Mouse (Mus musculus): ENCODE results near the gene Zfp2. TPM values are rescaled to one million over a fixed set of nuclear protein-coding genes. Genes with fewer than 3 reads are reported as not detected.

The Zfp2 gene
- total RNA-seq, 2 experiments from 2014 or later, result 0.80 TPM; not detected in 1

- ATAC-seq (ENCODE audit: poor library complexity, severe bottlenecking), result no peak
Measured at GRCm38 (mm10) chr11:50883756-50884155, 32.2 kb downstream of the Zfp2 start.

DNA sequence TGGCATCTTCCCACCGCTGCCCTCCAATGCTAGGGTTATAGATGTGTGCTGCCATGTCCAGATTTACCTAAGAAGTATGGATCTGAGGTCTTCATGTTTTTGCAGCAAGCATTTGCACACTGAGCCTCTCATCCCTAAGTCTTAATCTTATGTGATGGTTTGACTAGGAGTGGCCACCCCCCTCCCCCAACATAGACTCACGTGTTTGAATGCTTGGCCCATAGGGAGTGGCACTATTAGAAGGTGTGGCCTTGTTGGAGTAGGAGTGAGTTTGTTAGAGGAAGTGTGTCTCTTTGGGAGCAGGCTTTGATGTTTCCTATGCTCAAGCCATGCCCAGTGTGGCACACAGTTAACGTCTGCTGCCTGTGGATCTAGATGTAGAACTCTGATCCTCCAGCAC, 37.3 kb downstream of the Zfp2 start:
- no peak for ATAC-seq (ENCODE audit: poor library complexity, severe bottlenecking)

GRCm38 (mm10) chr11:50850989-50851601, 64.9 kb downstream of the Zfp2 start:
- ATAC-seq (ENCODE audit: poor library complexity, severe bottlenecking), result 0 out of 2 replicates have a peak, but pooled peaks have one; percentile 7

GRCm38 (mm10) chr11:50850177-50850735, 65.7 kb downstream of the Zfp2 start, which contains the start of gene Grm6:
TSS of gene Grm6 (plus strand) at chr11:50850685.
- ATAC-seq (ENCODE audit: poor library complexity, severe bottlenecking), result peak; percentile 49

DNA sequence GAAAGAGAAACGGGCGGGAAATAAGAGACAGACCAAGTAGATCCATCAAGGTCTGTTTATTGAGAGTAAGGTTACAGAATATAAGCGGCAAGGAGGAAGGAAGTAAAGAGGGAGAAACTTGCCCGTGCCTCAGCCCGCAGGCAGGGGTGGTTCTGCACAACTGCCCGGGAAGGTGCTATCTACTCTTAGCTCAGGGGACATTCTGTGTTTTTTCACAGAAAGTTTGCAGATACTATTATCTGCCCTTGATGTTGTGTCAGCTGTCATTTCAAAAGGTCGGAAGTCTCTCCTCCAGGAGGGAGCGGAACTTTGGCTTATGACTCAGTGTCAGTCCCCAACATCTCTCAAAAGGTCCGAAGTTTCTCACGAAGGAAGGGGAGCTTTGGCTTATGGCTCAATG, 66.7 kb downstream of the Zfp2 start:
- no peak for ATAC-seq (ENCODE audit: poor library complexity, severe bottlenecking)

Other genes starting within 250 kb of the Zfp2 start
- gene Zfp354c, start 88.4 kb downstream of the Zfp2 start, total RNA-seq (2015), result 0.02 and 0.18 TPM in 2 replicates
- gene Zfp354c, start 88.4 kb downstream of the Zfp2 start, total RNA-seq (2017), result 0.04 and 0.33 TPM in 2 replicates
- not detected in 2 replicates for gene Zfp879, start 74.6 kb downstream of the Zfp2 start, total RNA-seq (2015)
- gene Zfp879, start 74.6 kb downstream of the Zfp2 start, total RNA-seq (2017), result not detected in 2 replicates
- 0.73 and 1.9 TPM in 2 replicates for gene Grm6, start 65.5 kb downstream of the Zfp2 start, total RNA-seq (2015)
- gene Grm6, start 65.5 kb downstream of the Zfp2 start, total RNA-seq (2017), result 0.11 and 0.89 TPM in 2 replicates
- gene Zfp454, start 28.5 kb downstream of the Zfp2 start, total RNA-seq (2015), result not detected in 2 replicates
- gene Zfp454, start 28.5 kb downstream of the Zfp2 start, total RNA-seq (2017), result not detected in 2 replicates
- not detected in 2 replicates for gene Zfp354b, start 15.5 kb upstream of the Zfp2 start, total RNA-seq (2015)
- 0.16 TPM in 1 of 2 replicates, not detected in the other for gene Zfp354b, start 15.5 kb upstream of the Zfp2 start, total RNA-seq (2017)
- not detected in 2 replicates for gene 4933414I15Rik, start 27.6 kb upstream of the Zfp2 start, total RNA-seq (2015)
- not detected in 2 replicates for gene 4933414I15Rik, start 27.6 kb upstream of the Zfp2 start, total RNA-seq (2017)
- gene Prop1, start 37.6 kb upstream of the Zfp2 start, total RNA-seq (2015), result not detected in 2 replicates
- gene Prop1, start 37.6 kb upstream of the Zfp2 start, total RNA-seq (2017), result not detected in 2 replicates
- not detected in 2 replicates for gene Olfr1378, start 50.4 kb upstream of the Zfp2 start, total RNA-seq (2015)
- not detected in 2 replicates for gene Olfr1378, start 50.4 kb upstream of the Zfp2 start, total RNA-seq (2017)
- gene Olfr1377, start 65.8 kb upstream of the Zfp2 start, total RNA-seq (2015), result not detected in 2 replicates
- gene Olfr1377, start 65.8 kb upstream of the Zfp2 start, total RNA-seq (2017), result not detected in 2 replicates
- gene Olfr51, start 87.4 kb upstream of the Zfp2 start, total RNA-seq (2015), result not detected in 2 replicates
- gene Olfr51, start 87.4 kb upstream of the Zfp2 start, total RNA-seq (2017), result not detected in 2 replicates
- not detected in 2 replicates for gene Olfr54, start 98.1 kb upstream of the Zfp2 start, total RNA-seq (2015)
- 0.18 TPM in 1 of 2 replicates, not detected in the other for gene Olfr54, start 98.1 kb upstream of the Zfp2 start, total RNA-seq (2017)
- gene Olfr1375, start 131.9 kb upstream of the Zfp2 start, total RNA-seq (2015), result not detected in 2 replicates
- not detected in 2 replicates for gene Olfr1375, start 131.9 kb upstream of the Zfp2 start, total RNA-seq (2017)
- not detected in 2 replicates for gene Zfp354a, start 143.1 kb upstream of the Zfp2 start, total RNA-seq (2015)
- 0.22 TPM in 1 of 2 replicates, not detected in the other for gene Zfp354a, start 143.1 kb upstream of the Zfp2 start, total RNA-seq (2017)